ENCODE assay signal across 13 mouse cellular contexts in the genomic region with DNA sequence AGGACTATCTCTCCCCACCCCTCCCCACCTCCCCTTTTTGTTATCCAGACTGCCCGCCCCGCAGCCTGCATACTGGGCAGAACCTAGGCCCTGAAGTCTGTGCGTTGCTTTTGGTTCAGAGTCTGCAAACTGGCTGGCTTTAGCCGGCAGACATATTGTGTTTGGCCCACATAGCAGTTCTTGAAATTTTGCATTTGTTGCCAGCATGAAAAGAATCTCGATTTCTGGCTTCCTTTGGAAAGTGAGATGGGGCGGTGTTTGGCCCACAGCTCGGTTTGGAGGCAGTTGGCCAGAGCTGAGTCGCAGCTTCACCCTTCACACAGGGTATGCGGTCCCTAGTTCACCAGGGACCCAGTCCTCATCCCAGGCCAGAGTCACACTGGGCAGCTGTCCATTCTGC.
DNase-seq lines count a peak whose midpoint lies in the region; ATAC-seq and TF ChIP-seq lines count a peak whose summit lies in the region.
"Had no signal": no experiment of that assay in that cellular context is flagged by ENCODE, and none has a peak within 500 bp of the region (broad histone marks: within the 10 kb centered on the region; RNA-seq: fewer than 3 reads in every experiment).

No protein-coding gene starts in this region.

- H3K27ac ChIP-seq in kidney, embryonic 16.5 days (ENCODE audit: low read length) = 0 out of 2 replicates have a peak overlapping the region, but pooled peaks have one; percentile 15
- H3K27ac ChIP-seq: liver, embryonic 15.5 days; stomach, embryonic 15.5 days had no signal

- H3ac ChIP-seq in myocyte (ENCODE audit: control insufficient read depth, insufficient read length) = no peak overlapping the region

- peak; percentile 65 to 71 for DNase-seq in cerebellum, postnatal 10 days
- DNase-seq in cerebellum, adult 11-12 months = no peak
- no peak for DNase-seq in kidney, postnatal 14 days
- peak; percentile 46 for DNase-seq in right cerebral cortex, adult 18-20 months
- DNase-seq in right cerebral cortex, postnatal 14 days = no peak
- DNase-seq: layer of hippocampus, adult 9-11 months had no signal

- H3K27me3 ChIP-seq in kidney, embryonic 16.5 days (ENCODE audit: insufficient read depth, low read length) = no peaks in the 10 kb centered on the region
- H3K27me3 ChIP-seq in myocyte (ENCODE audit: control insufficient read depth, insufficient read depth, insufficient read length) = no peaks in the 10 kb centered on the region
- H3K27me3 ChIP-seq: liver, embryonic 15.5 days; Patski; stomach, embryonic 15.5 days had no signal

- TF ChIP-seq POLR2A in myocyte (IDR thresholded peaks at IDR 0.05; ENCODE audit: insufficient read length, low read depth) = no peak

- no peak overlapping the region for H3K9ac ChIP-seq in kidney, embryonic 16.5 days (replicated peaks; ENCODE audit: low read length)
- H3K9ac ChIP-seq: liver, embryonic 15.5 days; stomach, embryonic 15.5 days had no signal

- no peak for ATAC-seq in kidney, embryonic 16.5 days (ENCODE audit: low FRiP score, low TSS enrichment)
- no peak for ATAC-seq in erythroblast, adult 5-6 weeks (replicated peaks; ENCODE audit: low FRiP score, poor library complexity, severe bottlenecking)
- ATAC-seq: inflammation-experienced regulatory T-cells, adult 6 months had no signal

- H3K9me3 ChIP-seq in kidney, embryonic 16.5 days (ENCODE audit: low read length) = no peaks in the 10 kb centered on the region
- H3K9me3 ChIP-seq: liver, embryonic 15.5 days; stomach, embryonic 15.5 days had no signal

- no peaks in the 10 kb centered on the region for H3K4me1 ChIP-seq in kidney, embryonic 16.5 days (ENCODE audit: insufficient read depth, low read length)
- H3K4me1 ChIP-seq: liver, embryonic 15.5 days; stomach, embryonic 15.5 days had no signal

- no peak overlapping the region for H3K4me3 ChIP-seq in kidney, embryonic 16.5 days (ENCODE audit: low read length)
- no peak overlapping the region for H3K4me3 ChIP-seq in myocyte
- H3K4me3 ChIP-seq: liver, embryonic 15.5 days; stomach, embryonic 15.5 days had no signal

- H3K36me3 ChIP-seq in kidney, embryonic 16.5 days (ENCODE audit: insufficient read depth, low read length) = no peaks in the 10 kb centered on the region
- no peaks in the 10 kb centered on the region for H3K36me3 ChIP-seq in myocyte (ENCODE audit: control insufficient read depth, insufficient read depth)
- H3K36me3 ChIP-seq: liver, embryonic 15.5 days had no signal

- no peak overlapping the region for H3K4me2 ChIP-seq in kidney, embryonic 16.5 days (replicated peaks; ENCODE audit: low read depth, low read length)
- peak overlapping the region; percentile 12 for H3K4me2 ChIP-seq in myocyte (ENCODE audit: low read depth)
- H3K4me2 ChIP-seq: liver, embryonic 15.5 days; stomach, embryonic 15.5 days had no signal

- H3K79me2 ChIP-seq in myocyte (ENCODE audit: control insufficient read depth, insufficient read depth) = no peaks in the 10 kb centered on the region

- WGBS in kidney, embryonic 16.5 days = 67% methylated on average over 9 of the region's 9 CpGs

TF ChIP-seq in myocyte, 11 proteins besides CTCF, POLR2A, EP300 and RAD21:
- TF ChIP-seq MYOG (IDR thresholded peaks at IDR 0.05; ENCODE audit: control insufficient read depth in 1 of 3, insufficient read depth in 1 of 3, insufficient read length in 2 of 3, low read depth in 2 of 3) (no peak), USF1 (IDR thresholded peaks at IDR 0.05; ENCODE audit: low read depth) (no peak), TCF12 (IDR thresholded peaks at IDR 0.05; ENCODE audit: insufficient read depth, poor library complexity, severe bottlenecking) (no peak), E2F4 (IDR thresholded peaks at IDR 0.05; ENCODE audit: insufficient read depth) (no peak), MYOD1 (IDR thresholded peaks at IDR 0.05; ENCODE audit: control insufficient read depth in 1 of 3, insufficient read length in 2 of 3, low read depth in 2 of 3) (no peak)

Comparison
In these comparisons a context has a peak if more than half of its experiments do, and no peak if none do; other contexts are left out.
1. DNase-seq: peak in cerebellum, postnatal 10 days (2 of 2) and right cerebral cortex, adult 18-20 months (single experiment); none in cerebellum, adult 11-12 months (single experiment), kidney, postnatal 14 days (single experiment) and right cerebral cortex, postnatal 14 days (single experiment).